Comparison of ENCODE assay signal across 8 mouse cellular contexts in the genomic region with DNA sequence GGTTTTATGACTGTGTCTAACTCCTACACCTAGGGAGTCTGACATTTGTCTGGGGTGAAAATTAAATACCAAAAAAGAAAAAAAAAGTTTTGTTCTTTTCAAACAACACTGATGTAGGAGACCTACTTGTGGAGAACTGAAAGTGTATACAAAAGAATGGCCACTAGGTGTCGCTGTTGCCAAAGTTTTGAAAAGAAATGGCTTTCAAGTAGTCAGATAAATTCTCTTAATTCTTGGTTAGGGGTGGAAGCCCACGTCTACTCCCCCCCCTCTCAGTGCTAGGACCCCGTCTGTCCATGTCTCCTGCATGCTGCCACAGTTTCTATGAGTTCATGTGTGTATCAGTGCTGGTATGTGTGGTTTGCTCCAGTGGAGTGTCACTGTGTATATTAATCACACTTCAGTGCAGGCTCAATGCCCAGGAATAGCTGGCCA.
DNase-seq lines count a peak whose midpoint lies in the region; ATAC-seq and TF ChIP-seq lines count a peak whose summit lies in the region.

No protein-coding gene starts in this region.

- no peaks in the 10 kb centered on the region for H3K9me3 ChIP-seq in forebrain, embryonic 15.5 days
- H3K9me3 ChIP-seq in intestine, embryonic 16.5 days (ENCODE audit: control insufficient read depth, low read length) = no peaks in the 10 kb centered on the region
- no peaks in the 10 kb centered on the region for H3K9me3 ChIP-seq in limb, embryonic 14.5 days (ENCODE audit: control insufficient read depth, low read length)
- no peaks in the 10 kb centered on the region for H3K9me3 ChIP-seq in neural tube, embryonic 12.5 days

- H3K27ac ChIP-seq in forebrain, embryonic 15.5 days (replicated peaks) = no peak overlapping the region
- H3K27ac ChIP-seq in intestine, embryonic 16.5 days (ENCODE audit: low read length) = no peak overlapping the region
- no peak overlapping the region for H3K27ac ChIP-seq in limb, embryonic 14.5 days (replicated peaks; ENCODE audit: low read depth, low read length)
- H3K27ac ChIP-seq in neural tube, embryonic 12.5 days = no peak overlapping the region

- H3K4me1 ChIP-seq in forebrain, embryonic 15.5 days = 0 out of 2 replicates have a peak, but pooled peaks cover 2% of the 10 kb centered on the region
- H3K4me1 ChIP-seq in intestine, embryonic 16.5 days (ENCODE audit: control insufficient read depth, insufficient read depth, low read length) = no peaks in the 10 kb centered on the region
- no peaks in the 10 kb centered on the region for H3K4me1 ChIP-seq in limb, embryonic 14.5 days (ENCODE audit: control insufficient read depth, insufficient read depth, low read length)
- no peaks in the 10 kb centered on the region for H3K4me1 ChIP-seq in neural tube, embryonic 12.5 days

- H3K27me3 ChIP-seq in forebrain, embryonic 15.5 days = no peaks in the 10 kb centered on the region
- no peaks in the 10 kb centered on the region for H3K27me3 ChIP-seq in intestine, embryonic 16.5 days (replicated peaks; ENCODE audit: control insufficient read depth, insufficient read depth, low read length)
- H3K27me3 ChIP-seq in limb, embryonic 14.5 days (ENCODE audit: control insufficient read depth, insufficient read depth, low read length) = no peaks in the 10 kb centered on the region
- no peaks in the 10 kb centered on the region for H3K27me3 ChIP-seq in neural tube, embryonic 12.5 days (replicated peaks)

- no peak for TF ChIP-seq POLR2A in limb, embryonic 14.5 days (IDR thresholded peaks at IDR 0.05; ENCODE audit: borderline replicate concordance, extremely low read depth, insufficient read depth, insufficient read length)

- H3K9ac ChIP-seq in forebrain, embryonic 15.5 days (replicated peaks) = no peak overlapping the region
- no peak overlapping the region for H3K9ac ChIP-seq in intestine, embryonic 16.5 days (ENCODE audit: low read depth, low read length)
- H3K9ac ChIP-seq in limb, embryonic 14.5 days (ENCODE audit: low read depth, low read length, severe bottlenecking) = no peak overlapping the region
- no peak overlapping the region for H3K9ac ChIP-seq in neural tube, embryonic 12.5 days

- ATAC-seq in forebrain, embryonic 15.5 days (replicated peaks) = peak; percentile 70
- ATAC-seq in intestine, embryonic 16.5 days = peak; percentile 52
- ATAC-seq in limb, embryonic 14.5 days (ENCODE audit: low FRiP score, low read depth) = peak; percentile 54
- peak; percentile 48; the same call in 1 of the 2 replicates for ATAC-seq in neural tube, embryonic 12.5 days (ENCODE audit: low FRiP score, low read depth)
- no peak for ATAC-seq in monocyte, adult 5-6 weeks (replicated peaks; ENCODE audit: insufficient number of reproducible peaks, low FRiP score, low TSS enrichment, poor library complexity, severe bottlenecking)

- H3K4me3 ChIP-seq in forebrain, embryonic 15.5 days = no peak overlapping the region
- no peak overlapping the region for H3K4me3 ChIP-seq in intestine, embryonic 16.5 days (ENCODE audit: low read length)
- H3K4me3 ChIP-seq in limb, embryonic 14.5 days (replicated peaks; ENCODE audit: low read length) = no peak overlapping the region
- H3K4me3 ChIP-seq in neural tube, embryonic 12.5 days = no peak overlapping the region

- H3K36me3 ChIP-seq in forebrain, embryonic 15.5 days = no peaks in the 10 kb centered on the region
- H3K36me3 ChIP-seq in intestine, embryonic 16.5 days (ENCODE audit: control insufficient read depth, insufficient read depth, low read length) = no peaks in the 10 kb centered on the region
- H3K36me3 ChIP-seq in limb, embryonic 14.5 days (ENCODE audit: control insufficient read depth, insufficient read depth, low read length) = no peaks in the 10 kb centered on the region
- no peaks in the 10 kb centered on the region for H3K36me3 ChIP-seq in neural tube, embryonic 12.5 days

- H3K4me2 ChIP-seq in forebrain, embryonic 15.5 days (replicated peaks) = no peak overlapping the region
- H3K4me2 ChIP-seq in intestine, embryonic 16.5 days (ENCODE audit: low read depth, low read length) = no peak overlapping the region
- no peak overlapping the region for H3K4me2 ChIP-seq in limb, embryonic 14.5 days (replicated peaks; ENCODE audit: low read depth, low read length, severe bottlenecking)
- no peak overlapping the region for H3K4me2 ChIP-seq in neural tube, embryonic 12.5 days (replicated peaks)

- DNase-seq in urinary bladder, postnatal 25 days (ENCODE audit: low spot score) = peak; percentile 58
- DNase-seq in urinary bladder, adult 2 months (ENCODE audit: low spot score) = no peak
- DNase-seq in c-Kit-positive CD71-negative TER-119-negative erythroid progenitor cells, embryonic 14.5 days (ENCODE audit: low read depth) = peak; percentile 81
- DNase-seq in limb, embryonic 14.5 days (ENCODE audit: low spot score) = peak; percentile 81

- WGBS in forebrain, embryonic 15.5 days = 0% methylated on average over 3 of the region's 3 CpGs
- WGBS in intestine, embryonic 16.5 days = 1% methylated on average over 3 of the region's 3 CpGs
- WGBS in limb, embryonic 14.5 days = 0% methylated on average over 3 of the region's 3 CpGs
- under 1% methylated on average over 3 of the region's 3 CpGs for WGBS in neural tube, embryonic 12.5 days
